Mouse (Mus musculus): Measurements from ENCODE around the gene Add3.
A peak's percentile ranks its signal among the peaks of the same experiment; 100 is the strongest.

Gene Add3

DNA sequence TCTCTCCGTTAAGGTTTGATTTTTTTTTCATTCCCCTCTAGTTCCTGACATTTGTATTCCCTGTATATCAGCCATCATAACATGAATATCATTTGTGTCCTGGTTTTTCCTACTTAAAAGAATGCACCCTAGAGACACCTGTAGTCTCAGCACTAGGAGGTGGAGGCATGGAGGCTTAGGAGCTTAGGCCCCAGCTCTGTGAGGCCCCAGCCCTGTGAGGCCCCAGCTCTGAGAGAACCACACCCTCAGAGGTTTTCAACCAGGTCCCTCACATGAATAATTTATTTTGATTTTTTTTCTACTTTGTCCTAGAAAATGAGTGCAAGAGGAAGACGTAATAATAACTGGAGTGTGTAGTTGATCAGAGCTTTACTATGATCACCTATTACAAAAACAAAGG is 107.3 kb downstream of the Add3 start:
- DNase-seq, result no peak

GRCm38 (mm10) chr19:53248023-53248494 is 107.8 kb downstream of the Add3 start:
- DNase-seq, result peak; percentile 44

DNA sequence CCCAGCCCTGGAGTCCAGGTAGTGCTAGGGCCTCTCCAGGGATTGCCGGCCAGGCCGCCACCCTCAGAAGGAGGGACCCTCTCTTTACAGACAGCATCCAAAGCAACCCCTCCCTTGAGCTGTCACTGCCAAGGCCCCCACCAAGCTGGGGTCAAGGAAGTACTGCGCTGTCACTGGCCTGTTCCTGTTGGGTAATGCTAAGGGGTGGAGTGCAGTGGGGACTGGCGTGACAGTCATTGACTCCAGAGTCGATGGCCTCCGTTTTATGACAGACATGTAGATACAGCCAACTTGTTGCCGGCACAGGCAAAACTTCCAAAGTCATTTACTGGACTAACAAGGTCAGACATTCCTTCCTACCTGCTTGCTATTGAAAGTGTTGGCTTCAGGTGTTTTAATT is 110.8 kb downstream of the Add3 start:
- no peak for DNase-seq

DNA sequence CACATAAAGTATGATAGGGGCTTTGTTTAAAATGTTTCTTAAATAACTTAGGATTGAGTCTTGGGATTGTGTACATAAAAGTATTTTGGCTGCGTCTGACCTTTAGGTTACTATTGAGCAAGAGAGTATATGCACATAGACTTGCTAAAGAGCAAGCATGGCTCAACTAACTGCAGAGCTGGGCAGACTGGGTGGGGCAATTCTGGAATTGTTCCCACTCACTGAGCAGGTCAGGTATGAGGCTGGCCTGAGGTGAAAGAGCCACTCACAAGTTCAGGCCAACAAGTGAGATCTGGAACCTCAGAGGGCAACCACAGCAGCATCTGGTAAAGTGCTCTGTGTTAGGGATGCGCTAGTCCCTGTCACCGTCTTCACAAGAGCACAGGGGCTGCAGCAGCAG is 111.4 kb downstream of the Add3 start:
- DNase-seq, result no peak

DNA sequence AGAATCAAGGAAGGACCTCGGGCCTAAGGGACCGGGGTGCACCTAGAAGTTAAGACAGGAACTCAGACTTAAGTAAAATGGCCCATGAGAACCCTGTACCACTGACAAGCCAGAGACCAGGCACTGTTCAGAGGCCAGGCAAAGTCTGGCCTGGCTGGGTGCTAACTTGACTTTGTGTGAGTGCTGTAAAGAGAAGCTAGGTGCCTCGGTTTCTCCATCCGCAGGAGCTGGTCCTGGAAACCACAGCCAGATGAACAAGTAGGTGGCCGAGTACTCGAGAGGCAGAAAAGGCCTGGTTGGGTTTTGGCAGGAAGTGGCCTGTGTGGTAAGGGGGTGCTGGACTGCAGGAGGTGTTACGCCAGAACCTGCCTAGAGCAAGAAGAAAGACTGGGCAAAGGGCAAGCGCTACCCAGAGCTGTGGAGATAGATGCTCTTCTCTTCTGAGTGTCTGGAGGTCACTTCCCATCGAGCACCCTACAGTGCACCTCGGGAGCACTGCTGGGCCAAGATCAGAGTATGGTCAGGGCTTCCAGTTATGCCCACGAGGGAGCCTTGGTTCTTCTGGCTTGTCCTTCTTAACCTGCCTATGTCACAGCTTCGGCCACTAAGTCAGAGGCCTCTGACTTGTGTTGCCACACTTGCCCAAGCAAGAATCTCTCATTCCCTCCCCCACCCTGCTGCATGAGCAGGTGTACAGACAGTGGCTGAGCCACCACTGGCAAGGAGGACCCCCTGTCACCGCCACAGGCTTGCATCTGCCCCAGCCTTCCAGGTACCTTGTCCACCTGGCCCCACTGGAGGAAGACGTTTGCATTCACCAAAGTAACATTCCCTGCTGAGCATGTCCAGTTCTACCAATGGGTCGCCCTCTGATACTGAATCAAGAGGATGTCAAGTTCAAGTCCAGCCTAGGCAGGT is 112.1 kb downstream of the Add3 start:
- no peak for DNase-seq

- DNase-seq, result no peak
These were observed 116.1 kb downstream of the Add3 start for GRCm38 (mm10) chr19:53256361-53256760.

DNA sequence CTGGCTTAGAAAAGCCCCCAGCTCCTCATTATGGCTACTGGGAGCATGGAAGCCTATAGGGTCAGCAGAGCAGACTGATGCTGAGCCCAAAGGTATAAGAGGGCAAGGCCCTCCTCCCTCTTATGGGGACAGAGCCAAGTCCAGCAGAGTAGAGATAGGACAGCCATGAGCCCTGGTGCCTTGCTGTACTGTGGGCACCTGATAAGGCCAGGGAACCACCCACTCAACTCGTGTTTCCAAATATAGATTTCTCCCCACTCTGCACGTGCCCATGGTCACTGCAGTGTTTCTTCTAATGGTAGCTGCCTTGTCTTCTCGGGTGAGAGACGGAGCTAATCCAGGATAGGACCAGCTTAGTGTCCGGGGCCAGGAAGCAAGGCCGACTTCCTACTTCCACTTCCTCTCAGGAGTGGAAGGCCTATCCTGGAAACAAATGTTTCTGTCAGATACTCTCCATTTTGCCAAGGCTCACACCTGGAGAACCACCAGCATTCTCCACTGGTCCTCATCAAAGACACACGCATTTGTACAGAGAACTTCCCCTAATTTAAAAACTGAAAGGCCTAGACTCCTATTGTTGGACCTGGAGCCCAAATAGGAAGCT is 116.8 kb downstream of the Add3 start:
- no peak for DNase-seq

- DNase-seq, result no peak
These were observed 117.7 kb downstream of the Add3 start for GRCm38 (mm10) chr19:53257631-53258560.

DNA sequence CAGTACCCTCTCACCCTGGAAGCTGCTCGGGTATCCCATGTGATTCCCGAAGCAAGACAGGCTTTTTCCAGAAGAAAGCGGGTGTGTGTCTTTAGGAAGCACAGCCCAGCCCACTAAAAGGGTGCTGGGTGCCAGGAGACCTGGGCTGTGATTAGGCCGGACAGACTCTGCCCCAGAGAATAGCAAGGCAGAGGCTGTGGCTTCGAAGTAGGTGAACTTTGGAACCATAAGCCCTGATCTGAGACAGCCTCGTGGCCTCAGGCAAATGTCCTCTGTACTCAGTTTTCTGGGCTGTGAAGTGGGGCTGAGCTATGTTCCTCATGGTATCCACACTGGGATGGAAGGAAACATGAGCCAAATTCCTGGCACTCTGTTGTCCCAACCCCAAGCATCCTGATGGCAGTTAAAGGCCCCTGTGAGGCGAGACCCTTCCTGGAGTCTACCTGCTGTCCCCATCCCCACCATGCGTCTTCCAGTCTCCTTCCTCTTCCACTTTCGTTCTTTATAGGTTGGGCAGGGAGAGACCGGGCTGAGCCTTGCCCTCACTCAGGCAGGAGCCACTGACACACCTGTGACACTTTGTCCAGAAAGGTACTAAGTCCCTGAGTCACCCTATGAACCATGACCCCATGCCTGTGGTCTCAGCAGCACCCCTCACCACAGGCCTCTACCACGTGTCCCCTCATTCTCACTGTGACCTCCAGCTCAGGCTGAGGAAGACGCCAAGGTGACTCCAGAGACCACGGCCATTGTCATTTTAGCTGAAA is 118.7 kb downstream of the Add3 start:
- peak; percentile 60 for DNase-seq

DNA sequence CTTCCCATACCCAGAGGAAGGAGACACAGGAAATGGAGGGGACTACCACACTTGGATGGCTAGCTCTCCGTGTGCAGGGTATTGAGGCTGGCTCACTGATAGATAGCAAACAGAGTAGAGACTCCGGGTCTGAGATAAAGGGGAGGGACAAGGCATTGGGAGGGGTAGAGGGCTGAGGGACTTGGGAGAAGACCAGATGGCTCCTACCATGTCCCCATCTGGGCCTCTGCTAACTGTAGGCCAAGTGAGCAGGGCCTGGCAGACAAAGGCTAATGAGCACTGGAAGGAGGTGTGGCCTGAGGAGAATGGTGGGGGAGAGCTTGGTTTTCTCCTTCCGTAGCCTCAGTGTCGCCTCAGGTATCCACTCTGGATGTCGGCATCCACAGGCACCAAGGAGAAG is 119.3 kb downstream of the Add3 start:
- DNase-seq, result no peak

GRCm38 (mm10) chr19:53260261-53260660 is 120.0 kb downstream of the Add3 start:
- no peak for DNase-seq

DNA sequence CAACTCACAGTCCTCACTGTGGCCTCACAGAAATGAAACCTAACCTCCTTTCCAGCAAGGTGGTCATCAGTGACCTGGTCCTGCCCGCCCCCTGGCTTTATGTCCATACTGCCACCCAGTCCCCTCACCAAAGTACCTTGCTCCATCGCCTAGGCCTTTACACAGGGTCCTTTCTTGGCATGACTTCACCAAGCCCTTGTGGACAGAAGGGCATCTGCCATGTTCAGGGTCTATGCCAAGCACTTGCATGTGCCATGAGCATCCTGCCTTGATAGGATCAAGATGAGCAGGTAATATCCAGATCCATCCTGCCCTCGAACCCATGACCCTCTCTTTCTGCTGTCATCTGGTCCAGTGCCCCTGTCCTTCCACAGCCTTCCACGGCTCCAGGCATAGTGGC is 120.6 kb downstream of the Add3 start:
- DNase-seq, result no peak

DNA sequence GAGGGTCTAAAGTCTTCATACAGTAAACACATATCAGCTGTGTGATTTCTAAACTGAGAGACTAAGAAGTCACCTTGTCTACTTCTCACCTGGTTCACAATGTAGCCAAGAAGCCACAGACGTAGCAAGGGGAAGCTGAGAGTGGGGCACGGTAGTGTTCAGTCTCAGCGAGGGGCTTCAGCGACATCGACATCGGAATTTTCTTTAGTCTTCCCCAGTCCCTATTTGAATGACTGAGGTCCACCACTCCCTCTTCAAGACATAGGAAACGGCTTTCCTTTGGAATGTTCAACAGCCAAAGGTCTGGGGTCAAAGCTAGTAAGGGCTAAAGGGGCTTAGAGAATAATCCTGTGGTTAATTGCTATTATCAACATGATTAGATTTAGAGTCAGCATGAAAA is 121.8 kb downstream of the Add3 start:
- DNase-seq, result no peak

DNA sequence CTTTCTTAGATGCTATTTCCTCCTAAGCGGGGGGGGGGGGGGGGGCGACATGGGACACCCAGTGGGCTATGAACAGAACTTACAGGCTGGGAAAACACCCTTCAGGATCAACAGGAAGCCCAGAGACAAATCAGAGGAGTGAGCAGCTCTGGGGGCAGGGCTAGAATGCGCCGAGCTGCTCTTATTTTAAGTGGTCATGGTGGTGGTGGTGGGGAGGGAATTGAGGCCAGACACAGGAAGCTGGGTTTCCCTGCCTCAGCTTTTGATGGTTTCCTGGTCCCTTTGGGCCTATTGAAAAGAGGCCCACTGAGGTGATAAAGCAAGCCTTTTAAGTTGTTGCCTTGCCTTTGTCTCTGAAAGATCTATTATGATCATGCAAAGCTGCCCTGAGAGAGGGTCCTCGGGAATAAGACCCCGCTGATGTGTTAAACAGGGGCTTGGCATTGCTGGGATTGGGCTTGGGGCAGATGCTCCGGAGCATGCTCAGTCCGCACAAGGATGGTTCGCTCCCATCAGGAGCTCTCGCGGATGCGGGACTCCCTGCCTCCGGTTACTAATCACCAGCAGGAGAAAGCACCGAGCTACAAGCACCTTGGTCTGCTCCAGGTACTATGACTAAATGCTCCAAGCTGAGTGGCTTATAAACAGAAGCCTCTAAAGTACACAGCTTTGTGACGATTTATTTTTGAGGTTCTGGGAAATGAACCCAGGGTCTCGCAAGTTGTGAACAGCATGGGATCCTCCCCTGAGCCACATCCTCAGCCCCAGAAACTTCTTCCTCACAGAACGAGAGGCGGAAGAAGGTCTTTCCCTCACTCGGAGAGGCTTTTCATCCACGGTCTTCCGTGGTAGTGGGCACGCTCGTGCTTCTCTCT is 123.9 kb downstream of the Add3 start:
- no peak for DNase-seq

DNA sequence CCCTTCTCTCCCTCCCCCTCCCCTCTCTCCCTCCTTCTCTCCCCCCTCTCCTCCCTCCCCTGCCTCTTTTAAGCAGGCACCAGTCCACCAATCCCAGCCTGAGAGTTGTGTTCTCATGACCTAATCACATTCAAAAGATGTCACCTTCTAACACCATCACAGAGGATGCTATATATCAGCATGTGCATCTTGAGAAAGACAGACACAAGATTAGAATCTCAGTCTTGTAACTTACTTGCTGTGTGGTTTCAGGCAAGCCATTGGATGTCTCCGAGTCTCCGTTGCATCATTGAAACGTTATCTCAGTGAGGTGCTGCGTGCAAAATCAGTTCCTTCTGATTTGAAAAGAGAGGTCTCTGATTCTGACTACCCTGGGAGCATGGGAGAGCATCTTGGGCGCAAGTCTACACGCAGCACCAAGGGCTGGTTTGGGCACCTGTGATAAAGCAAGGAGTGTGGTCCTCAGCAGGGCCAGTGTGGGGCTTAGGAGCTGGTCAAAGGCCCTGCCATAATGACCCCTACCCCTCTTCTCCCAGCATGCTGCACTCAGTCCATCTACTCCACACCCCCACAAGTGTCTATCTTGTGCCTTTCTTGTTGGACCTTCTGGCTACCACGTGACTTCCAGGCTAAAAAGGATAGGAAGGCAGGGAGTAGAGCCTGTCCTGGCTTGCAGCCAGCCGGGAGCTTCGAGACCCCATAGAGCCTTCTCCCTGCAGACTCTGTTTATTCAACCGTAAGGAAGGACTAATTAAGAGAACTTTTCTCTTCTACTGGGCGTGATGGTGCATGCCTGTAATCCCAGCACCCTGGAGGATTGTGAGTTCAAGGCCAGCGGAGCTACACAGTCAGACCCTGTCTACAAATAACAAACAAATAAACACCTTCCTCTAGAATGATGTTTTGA is 124.8 kb downstream of the Add3 start:
- no peak for DNase-seq

GRCm38 (mm10) chr19:53267305-53267704 is 127.1 kb downstream of the Add3 start:
- no peak for DNase-seq

GRCm38 (mm10) chr19:53273055-53273722 is 132.9 kb downstream of the Add3 start:
- DNase-seq, result no peak

DNA sequence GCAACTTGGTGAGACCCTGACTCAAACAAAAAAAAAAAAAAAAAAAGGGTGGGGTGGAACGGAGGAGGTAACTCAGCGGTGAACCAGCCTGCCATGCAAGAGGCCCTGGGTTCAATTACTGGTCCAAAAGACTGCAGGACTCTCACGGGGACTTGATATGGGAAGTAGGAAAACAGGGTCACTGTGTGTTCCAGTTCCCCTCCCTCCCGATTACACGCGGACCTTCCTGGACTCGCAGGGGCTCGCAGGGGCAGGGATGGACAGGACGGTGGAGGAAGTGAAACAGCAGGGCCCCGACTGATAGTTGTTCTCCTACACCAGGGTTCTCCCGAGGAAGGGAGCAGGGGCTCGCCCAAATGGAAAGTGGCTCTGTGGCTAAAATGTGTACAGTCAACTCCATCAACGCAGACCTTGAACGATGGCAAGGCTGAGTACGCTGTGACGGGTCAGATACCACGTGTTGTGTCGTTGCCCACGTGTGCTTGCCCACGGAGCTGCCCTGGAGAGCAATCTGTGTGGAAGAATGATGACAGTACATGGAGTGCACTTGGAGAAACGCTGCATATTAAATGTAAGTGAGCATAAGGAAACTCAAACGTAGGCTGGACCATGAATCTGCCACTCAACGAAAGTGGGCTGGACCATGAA is 133.7 kb downstream of the Add3 start:
- no peak for DNase-seq

DNA sequence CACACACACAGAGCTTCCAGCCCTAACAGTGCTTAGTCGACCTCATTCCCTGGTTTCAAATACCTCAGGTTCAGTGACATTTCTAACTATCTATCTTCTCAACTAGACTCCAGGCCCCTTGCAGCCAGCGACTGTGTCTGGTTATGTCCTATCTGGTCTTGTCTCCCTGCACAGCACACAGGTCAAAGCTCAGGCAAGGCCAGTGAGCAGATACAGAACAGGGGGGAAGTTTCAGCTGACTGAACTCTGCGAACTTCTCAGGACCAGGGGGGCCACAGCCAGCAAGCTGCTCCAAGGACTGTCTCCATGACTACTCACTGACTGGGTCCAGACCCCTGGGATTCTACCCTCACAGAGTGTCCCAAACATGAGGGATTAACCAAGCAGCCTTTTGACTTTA is 135.0 kb downstream of the Add3 start:
- DNase-seq, result no peak
